8 mouse cellular contexts compared by ENCODE assay signal in genomic region chr1:152623375-152624270, GRCm38 (mm10).
DNase-seq lines count a peak whose midpoint lies in the region; ATAC-seq lines count a peak whose summit lies in the region.

No protein-coding gene starts in this region.

- H3K4me3 ChIP-seq in forebrain, embryonic 13.5 days = peak overlapping the region; percentile 64
- H3K4me3 ChIP-seq in hindbrain, embryonic 14.5 days (replicated peaks; ENCODE audit: low read length) = peak overlapping the region; percentile 45
- peak overlapping the region; percentile 53 for H3K4me3 ChIP-seq in liver, embryonic 11.5 days (ENCODE audit: low read depth, low read length)
- H3K4me3 ChIP-seq in neural tube, embryonic 12.5 days = peak overlapping the region; percentile 15

- no peak overlapping the region for H3K27ac ChIP-seq in forebrain, embryonic 13.5 days
- peak overlapping the region; percentile 73; the same call in 1 of the 2 replicates for H3K27ac ChIP-seq in hindbrain, embryonic 14.5 days
- no peak overlapping the region for H3K27ac ChIP-seq in liver, embryonic 11.5 days (ENCODE audit: low read depth, low read length)
- no peak overlapping the region for H3K27ac ChIP-seq in neural tube, embryonic 12.5 days

- no peak for ATAC-seq in forebrain, embryonic 13.5 days
- no peak for ATAC-seq in hindbrain, embryonic 14.5 days (ENCODE audit: low FRiP score)
- ATAC-seq in liver, embryonic 11.5 days (replicated peaks; ENCODE audit: low FRiP score) = no peak
- ATAC-seq in neural tube, embryonic 12.5 days (ENCODE audit: low FRiP score, low read depth) = no peak

- H3K36me3 ChIP-seq in forebrain, embryonic 13.5 days (ENCODE audit: poor library complexity, severe bottlenecking) = peaks cover 6% of the 10 kb centered on the region
- no peaks in the 10 kb centered on the region for H3K36me3 ChIP-seq in hindbrain, embryonic 14.5 days (replicated peaks; ENCODE audit: control insufficient read depth, insufficient read depth)
- H3K36me3 ChIP-seq in liver, embryonic 11.5 days (ENCODE audit: control insufficient read depth, insufficient read depth, low read length) = no peaks in the 10 kb centered on the region
- peaks cover 3% of the 10 kb centered on the region; the same call in 1 of the 2 replicates for H3K36me3 ChIP-seq in neural tube, embryonic 12.5 days

- peak; percentile 30 for DNase-seq in embryo, embryonic 10 days (ENCODE audit: low spot score)
- DNase-seq in embryo, embryonic 9.5 days (ENCODE audit: extremely low spot score) = no peak
- DNase-seq in hindbrain, embryonic 14.5 days (ENCODE audit: low spot score) = peak; percentile 33
- no peak for DNase-seq in liver, embryonic 11.5 days (ENCODE audit: low spot score)
- no peak for DNase-seq in thymus, postnatal 10 days (ENCODE audit: low spot score in 2 of 2)
- DNase-seq in Muller cell, postnatal 12 days (ENCODE audit: inconsistent ontology term) = no peak

- H3K9ac ChIP-seq in forebrain, embryonic 13.5 days = peak overlapping the region; percentile 3; the same call in 1 of the 2 replicates
- peak overlapping the region; percentile 58; the same call in 1 of the 2 replicates for H3K9ac ChIP-seq in hindbrain, embryonic 14.5 days
- no peak overlapping the region; the same call in 1 of the 2 replicates for H3K9ac ChIP-seq in liver, embryonic 11.5 days (ENCODE audit: low read depth, low read length)
- 0 out of 2 replicates have a peak overlapping the region, but pooled peaks have one; percentile 63 for H3K9ac ChIP-seq in neural tube, embryonic 12.5 days

- peak overlapping the region; percentile 82 for H3K4me2 ChIP-seq in forebrain, embryonic 13.5 days
- peak overlapping the region; percentile 76 for H3K4me2 ChIP-seq in hindbrain, embryonic 14.5 days (replicated peaks)
- peak overlapping the region; percentile 66 for H3K4me2 ChIP-seq in liver, embryonic 11.5 days
- H3K4me2 ChIP-seq in neural tube, embryonic 12.5 days (replicated peaks) = peak overlapping the region; percentile 74

- H3K4me1 ChIP-seq in forebrain, embryonic 13.5 days = peaks cover 20% of the 10 kb centered on the region; the same call in 1 of the 2 replicates
- peaks cover 5% of the 10 kb centered on the region for H3K4me1 ChIP-seq in hindbrain, embryonic 14.5 days (replicated peaks; ENCODE audit: control insufficient read depth, insufficient read depth, low read length)
- peaks cover 7% of the 10 kb centered on the region for H3K4me1 ChIP-seq in liver, embryonic 11.5 days (replicated peaks; ENCODE audit: control insufficient read depth, insufficient read depth, low read length)
- peaks cover 16% of the 10 kb centered on the region; the same call in 1 of the 2 replicates for H3K4me1 ChIP-seq in neural tube, embryonic 12.5 days

- no peaks in the 10 kb centered on the region; the same call in 1 of the 2 replicates for H3K9me3 ChIP-seq in forebrain, embryonic 13.5 days (replicated peaks)
- no peaks in the 10 kb centered on the region for H3K9me3 ChIP-seq in hindbrain, embryonic 14.5 days (ENCODE audit: control insufficient read depth, low read length)
- H3K9me3 ChIP-seq in liver, embryonic 11.5 days (ENCODE audit: control insufficient read depth, low read length) = peaks cover under 1% of the 10 kb centered on the region; the same call in 1 of the 2 replicates
- no peaks in the 10 kb centered on the region for H3K9me3 ChIP-seq in neural tube, embryonic 12.5 days

- H3K27me3 ChIP-seq in forebrain, embryonic 13.5 days = peaks cover 9% of the 10 kb centered on the region; the same call in 1 of the 2 replicates
- H3K27me3 ChIP-seq in hindbrain, embryonic 14.5 days (ENCODE audit: control insufficient read depth, insufficient read depth, low read length) = no peaks in the 10 kb centered on the region
- peaks cover 23% of the 10 kb centered on the region for H3K27me3 ChIP-seq in liver, embryonic 11.5 days (replicated peaks; ENCODE audit: control insufficient read depth, insufficient read depth, low read length)
- H3K27me3 ChIP-seq in neural tube, embryonic 12.5 days (replicated peaks) = no peaks in the 10 kb centered on the region; the same call in 1 of the 2 replicates

- WGBS in forebrain, embryonic 13.5 days = 33% methylated on average over 12 of the region's 12 CpGs
- 36% methylated on average over 12 of the region's 12 CpGs for WGBS in hindbrain, embryonic 14.5 days
- WGBS in liver, embryonic 11.5 days = 31% methylated on average over 12 of the region's 12 CpGs
- 36% methylated on average over 12 of the region's 12 CpGs for WGBS in neural tube, embryonic 12.5 days

Comparison
In these comparisons a context has a peak if more than half of its experiments do, and no peak if none do; other contexts are left out.
1. DNase-seq: peak in embryo, embryonic 10 days (single experiment) and hindbrain, embryonic 14.5 days (single experiment); none in embryo, embryonic 9.5 days (single experiment), liver, embryonic 11.5 days (single experiment), thymus, postnatal 10 days (0 of 2) and Muller cell, postnatal 12 days (single experiment).
2. Peak in every context shown above with its lines, with median percentiles within 50 percentile points of each other: H3K4me2 ChIP-seq and H3K4me3 ChIP-seq.